Mouse (Mus musculus): Measurements from ENCODE around the gene Parp2. TPM values are rescaled to one million over a fixed set of nuclear protein-coding genes. Genes with fewer than 3 reads are reported as not detected.

Parp2 gene
- 2.9 and 5.8 TPM in 2 replicates for polyA plus RNA-seq (2012; rRNA removed)

GRCm38 (mm10) chr14:50807487-50808072, at the start of gene Parp2, which contains the start of gene Ccnb1ip1:
Parp2 (plus strand) TSS chr14:50807841.
Ccnb1ip1 (minus strand) TSS chr14:50807732.
- peak within 1 kb of the TSS; percentile 84 for H3K27ac ChIP-seq (ENCODE audit: insufficient read depth, low read depth, low read length)
- TF ChIP-seq POLR2A (IDR thresholded peaks at IDR 0.05; ENCODE audit: low read depth, low read length) (peak; percentile 40; the same call in 1 of the 2 replicates), CTCF (IDR thresholded peaks at IDR 0.05; ENCODE audit: extremely low read depth, insufficient read length, insufficient replicate concordance, low read depth, low read length) (0 out of 2 replicates have a peak, but pooled peaks have one; percentile 3)
- WGBS: under 1% methylated on average over 42 of the region's 42 CpGs

GRCm38 (mm10) chr14:50758416-50759085, 49.1 kb upstream of the Parp2 start:
- no peak for TF ChIP-seq POLR2A (IDR thresholded peaks at IDR 0.05; ENCODE audit: low read depth, low read length)
- no peaks in the 10 kb centered on the region for H3K36me3 ChIP-seq (ENCODE audit: control insufficient read depth, insufficient read depth, low read length)
- WGBS: 70% methylated on average over 5 of the region's 5 CpGs
- H3K27me3 ChIP-seq (ENCODE audit: control insufficient read depth, insufficient read depth, low read length): no peaks in the 10 kb centered on the region
- no peak overlapping the region for H3K27ac ChIP-seq (ENCODE audit: insufficient read depth, low read depth, low read length)
- no peak overlapping the region for H3K4me3 ChIP-seq (ENCODE audit: low read depth, low read length)
- no peaks in the 10 kb centered on the region for H3K4me1 ChIP-seq (ENCODE audit: control insufficient read depth, insufficient read depth, insufficient read length, low read length)

More at GRCm38 (mm10) chr14:50807487-50808072, at the start of gene Parp2, which contains the start of gene Ccnb1ip1:
- H3K36me3 ChIP-seq (ENCODE audit: control insufficient read depth, insufficient read depth, low read length): peaks cover 10% of the 10 kb centered on the region
- H3K4me3 ChIP-seq (ENCODE audit: low read depth, low read length): peak within 1 kb of the TSS; percentile 82
- H3K4me1 ChIP-seq (ENCODE audit: control insufficient read depth, insufficient read depth, insufficient read length, low read length): peaks cover 8% of the 10 kb centered on the region; the same call in 1 of the 2 replicates
- no peaks in the 10 kb centered on the region for H3K27me3 ChIP-seq (ENCODE audit: control insufficient read depth, insufficient read depth, low read length)

- 96% methylated on average over 6 of the region's 6 CpGs for WGBS
- no peaks in the 10 kb centered on the region for H3K27me3 ChIP-seq (ENCODE audit: control insufficient read depth, insufficient read depth, low read length)
- no peaks in the 10 kb centered on the region for H3K4me1 ChIP-seq (ENCODE audit: control insufficient read depth, insufficient read depth, insufficient read length, low read length)
- no peak overlapping the region for H3K4me3 ChIP-seq (ENCODE audit: low read depth, low read length)
- H3K27ac ChIP-seq (ENCODE audit: insufficient read depth, low read depth, low read length): no peak overlapping the region
- H3K36me3 ChIP-seq (ENCODE audit: control insufficient read depth, insufficient read depth, low read length): peaks cover 43% of the 10 kb centered on the region
- TF ChIP-seq CTCF (IDR thresholded peaks at IDR 0.05; ENCODE audit: extremely low read depth, insufficient read length, insufficient replicate concordance, low read depth, low read length): no peak
- no peak for TF ChIP-seq POLR2A (IDR thresholded peaks at IDR 0.05; ENCODE audit: low read depth, low read length)
These were observed 41.9 kb upstream of the Parp2 start for GRCm38 (mm10) chr14:50765736-50766135.

- peaks cover 70% of the 10 kb centered on the region for H3K36me3 ChIP-seq (ENCODE audit: control insufficient read depth, insufficient read depth, low read length)
- 82% methylated on average over 2 of the region's 2 CpGs for WGBS
- no peak overlapping the region for H3K4me3 ChIP-seq (ENCODE audit: low read depth, low read length)
- H3K4me1 ChIP-seq (ENCODE audit: control insufficient read depth, insufficient read depth, insufficient read length, low read length): no peaks in the 10 kb centered on the region
- TF ChIP-seq CTCF (IDR thresholded peaks at IDR 0.05; ENCODE audit: extremely low read depth, insufficient read length, insufficient replicate concordance, low read depth, low read length) (no peak), POLR2A (IDR thresholded peaks at IDR 0.05; ENCODE audit: low read depth, low read length) (no peak)
- no peaks in the 10 kb centered on the region for H3K27me3 ChIP-seq (ENCODE audit: control insufficient read depth, insufficient read depth, low read length)
- H3K27ac ChIP-seq (ENCODE audit: insufficient read depth, low read depth, low read length): no peak overlapping the region
These were observed 36.3 kb upstream of the Parp2 start for GRCm38 (mm10) chr14:50771342-50771741.

- H3K36me3 ChIP-seq (ENCODE audit: control insufficient read depth, insufficient read depth, low read length): peaks cover 14% of the 10 kb centered on the region
- no peak for TF ChIP-seq CTCF (IDR thresholded peaks at IDR 0.05; ENCODE audit: extremely low read depth, insufficient read length, insufficient replicate concordance, low read depth, low read length)
- TF ChIP-seq POLR2A (IDR thresholded peaks at IDR 0.05; ENCODE audit: low read depth, low read length): no peak
- WGBS: 90% methylated on average over 3 of the region's 3 CpGs
- H3K27me3 ChIP-seq (ENCODE audit: control insufficient read depth, insufficient read depth, low read length): no peaks in the 10 kb centered on the region
- H3K27ac ChIP-seq (ENCODE audit: insufficient read depth, low read depth, low read length): no peak overlapping the region
- no peak overlapping the region for H3K4me3 ChIP-seq (ENCODE audit: low read depth, low read length)
- 0 out of 2 replicates have a peak, but pooled peaks cover 2% of the 10 kb centered on the region for H3K4me1 ChIP-seq (ENCODE audit: control insufficient read depth, insufficient read depth, insufficient read length, low read length)
These were observed 25.5 kb upstream of the Parp2 start for GRCm38 (mm10) chr14:50782166-50782565.

- Histone ChIP-seq H3K4me3 (ENCODE audit: low read depth, low read length) (peak overlapping the region; percentile 80), H3K27me3 (ENCODE audit: control insufficient read depth, insufficient read depth, low read length) (no peaks in the 10 kb centered on the region), H3K4me1 (ENCODE audit: control insufficient read depth, insufficient read depth, insufficient read length, low read length) (0 out of 2 replicates have a peak, but pooled peaks cover 2% of the 10 kb centered on the region), H3K27ac (ENCODE audit: insufficient read depth, low read depth, low read length) (0 out of 2 replicates have a peak overlapping the region, but pooled peaks have one; percentile 19), H3K36me3 (ENCODE audit: control insufficient read depth, insufficient read depth, low read length) (peaks cover 6% of the 10 kb centered on the region; the same call in 1 of the 2 replicates)
- 5% methylated on average over 16 of the region's 16 CpGs for WGBS
- TF ChIP-seq CTCF (IDR thresholded peaks at IDR 0.05; ENCODE audit: extremely low read depth, insufficient read length, insufficient replicate concordance, low read depth, low read length): no peak
- TF ChIP-seq POLR2A (IDR thresholded peaks at IDR 0.05; ENCODE audit: low read depth, low read length): no peak
These were observed 23.0 kb upstream of the Parp2 start for GRCm38 (mm10) chr14:50784391-50785250.

All from small intestine, adult 2 months (tissue).